Mouse (Mus musculus) lung, postnatal 0 days (tissue): ENCODE data around the gene Rbm45. TPM values are rescaled to one million over a fixed set of nuclear protein-coding genes. Genes with fewer than 3 reads are reported as not detected.

Source experiments
- ATAC-seq: fragments of 200-750 bp; cut with Nextera tagmentation; 2 replicates; pipeline ENCODE4 v1.8.0; 2017; ENCODE audit warnings: moderate library complexity
- DNase-seq: peaks from one replicate; pipeline ENCODE4 v3.0.0-alpha.2; 2016; ENCODE audit warnings: low spot score
- H3K27ac ChIP-seq: fragments of 300-500 bp; sonication (generic); 2 replicates; pipeline ENCODE4 v1.5.1; 2014; ENCODE audit warnings: antibody characterized with exemption, mild to moderate bottlenecking, low read length, mixed read lengths
- H3K27me3 ChIP-seq: fragments of 300-500 bp; sonication (generic); replicated peaks from 2 replicates; pipeline ENCODE4 v1.6.1; 2014; ENCODE audit warnings: low read length, mixed read lengths; ENCODE audit not compliant: insufficient read depth
- H3K36me3 ChIP-seq: fragments of 300-500 bp; sonication (generic); 2 replicates; pipeline ENCODE4 v1.6.1; 2014; ENCODE audit warnings: low read length, mixed read lengths; ENCODE audit not compliant: insufficient read depth
- H3K4me1 ChIP-seq: fragments of 300-500 bp; sonication (generic); 2 replicates; pipeline ENCODE4 v1.6.1; 2014; ENCODE audit warnings: antibody characterized with exemption, low read depth, low read length, mixed read lengths; ENCODE audit not compliant: insufficient read depth
- H3K4me2 ChIP-seq: fragments of 300-500 bp; sonication (generic); replicated peaks from 2 replicates; pipeline ENCODE4 v1.6.1; 2014; ENCODE audit warnings: low read depth, mild to moderate bottlenecking, low read length, moderate library complexity, mixed read lengths
- H3K4me3 ChIP-seq: fragments of 300-500 bp; sonication (generic); 2 replicates; pipeline ENCODE4 v1.5.1; 2014; ENCODE audit warnings: low read depth, low read length
- H3K9ac ChIP-seq: fragments of 300-500 bp; sonication (generic); replicated peaks from 2 replicates; pipeline ENCODE4 v1.6.1; 2014; ENCODE audit warnings: low read depth, mild to moderate bottlenecking
- H3K9me3 ChIP-seq: fragments of 300-500 bp; sonication (generic); 2 replicates; pipeline ENCODE4 v1.6.1; 2016; ENCODE audit warnings: low read length, mixed read lengths
- CTCF ChIP-seq: IDR thresholded peaks from 2 replicates; pipeline ENCODE4 v1.5.1; 2016; ENCODE audit warnings: antibody characterized with exemption, mild to moderate bottlenecking
- EP300 ChIP-seq: IDR thresholded peaks from 2 replicates; pipeline ENCODE4 v1.6.1; 2016; ENCODE audit warnings: antibody characterized with exemption, mild to moderate bottlenecking, control low read depth
- WGBS: fragments of 180-500 bp; shearing (Covaris S2); extraction: QIAGEN DNeasy Blood & Tissue Kit; methylation state at CpG from one replicate; pipeline ENCODE4 v1.1.7; 2014; 5-methylcytosine and 5-hydroxymethylcytosine counted together
- polyA plus RNA-seq: library from polyadenylated mRNA; unstranded; fragments of >200 nt; fragmentation: Nextera tagmentation; extraction: Ambion mirVana; gene quantifications from 2 replicates; pipeline ENCODE4 v1.2.1, GENCODE M21; 2015

Rbm45 gene
- polyA plus RNA-seq: 12.7 and 16.0 TPM in 2 replicates

GRCm38 (mm10) chr2:76369821-76370655, at the start of gene Rbm45:
TSS of gene Rbm45 (plus strand) at chr2:76369984.
- DNase-seq (peak; percentile 93), ATAC-seq (peak; percentile 93)
- WGBS: under 1% methylated on average over 61 of the region's 61 CpGs
- H3K4me3 ChIP-seq: peak within 1 kb of the TSS; percentile 86
- TF ChIP-seq CTCF (peak; percentile 86), EP300 (0 out of 2 replicates have a peak, but pooled peaks have one; percentile 30)
- peak within 1 kb of the TSS; percentile 28 for H3K27ac ChIP-seq
- no peaks in the 10 kb centered on the region for H3K9me3 ChIP-seq
- no peaks in the 10 kb centered on the region for H3K27me3 ChIP-seq
- H3K9ac ChIP-seq: peak within 1 kb of the TSS; percentile 55
- H3K4me2 ChIP-seq: peak within 1 kb of the TSS; percentile 93
- peaks cover 6% of the 10 kb centered on the region for H3K36me3 ChIP-seq
- H3K4me1 ChIP-seq: peaks cover 4% of the 10 kb centered on the region

- TF ChIP-seq CTCF (no peak), EP300 (no peak)
- WGBS: 88% methylated on average over 6 of the region's 6 CpGs
- ATAC-seq: no peak
Observed at GRCm38 (mm10) chr2:76320336-76320735, 49.4 kb upstream of the Rbm45 start.

GRCm38 (mm10) chr2:76323185-76323875, 46.5 kb upstream of the Rbm45 start:
- Histone ChIP-seq H3K27me3 (no peaks in the 10 kb centered on the region), H3K4me3 (no peak overlapping the region), H3K9me3 (no peaks in the 10 kb centered on the region), H3K4me1 (no peaks in the 10 kb centered on the region), H3K27ac (no peak overlapping the region), H3K9ac (no peak overlapping the region), H3K36me3 (no peaks in the 10 kb centered on the region), H3K4me2 (no peak overlapping the region)
- 79% methylated on average over 21 of the region's 21 CpGs for WGBS
- DNase-seq (no peak), ATAC-seq (no peak)
- TF ChIP-seq CTCF (no peak), EP300 (no peak)

More at GRCm38 (mm10) chr2:76320336-76320735, 49.4 kb upstream of the Rbm45 start:
- no peak overlapping the region for H3K27ac ChIP-seq
- no peaks in the 10 kb centered on the region for H3K4me1 ChIP-seq
- H3K4me2 ChIP-seq: no peak overlapping the region
- no peak overlapping the region for H3K4me3 ChIP-seq
- no peaks in the 10 kb centered on the region for H3K36me3 ChIP-seq
- DNase-seq: no peak
- H3K27me3 ChIP-seq: no peaks in the 10 kb centered on the region
- no peaks in the 10 kb centered on the region for H3K9me3 ChIP-seq
- no peak overlapping the region for H3K9ac ChIP-seq

GRCm38 (mm10) chr2:76324463-76324862, 45.3 kb upstream of the Rbm45 start:
- H3K9me3 ChIP-seq: no peaks in the 10 kb centered on the region
- 78% methylated on average over 5 of the region's 5 CpGs for WGBS

GRCm38 (mm10) chr2:76326161-76326560, 43.6 kb upstream of the Rbm45 start:
- Histone ChIP-seq H3K27me3 (no peaks in the 10 kb centered on the region), H3K4me2 (no peak overlapping the region), H3K9ac (no peak overlapping the region), H3K4me3 (no peak overlapping the region), H3K27ac (no peak overlapping the region), H3K4me1 (no peaks in the 10 kb centered on the region), H3K9me3 (no peaks in the 10 kb centered on the region), H3K36me3 (no peaks in the 10 kb centered on the region)
- no peak for DNase-seq
- TF ChIP-seq CTCF: no peak
- TF ChIP-seq EP300: no peak
- 77% methylated on average over 3 of the region's 3 CpGs for WGBS
- no peak for ATAC-seq

More at GRCm38 (mm10) chr2:76324463-76324862, 45.3 kb upstream of the Rbm45 start:
- TF ChIP-seq CTCF (no peak), EP300 (no peak)
- no peaks in the 10 kb centered on the region for H3K27me3 ChIP-seq
- no peaks in the 10 kb centered on the region for H3K4me1 ChIP-seq
- no peaks in the 10 kb centered on the region for H3K36me3 ChIP-seq
- H3K27ac ChIP-seq: no peak overlapping the region
- no peak for ATAC-seq
- DNase-seq: no peak
- H3K9ac ChIP-seq: no peak overlapping the region
- H3K4me2 ChIP-seq: no peak overlapping the region
- H3K4me3 ChIP-seq: no peak overlapping the region

- Histone ChIP-seq H3K4me3 (no peak overlapping the region), H3K9me3 (no peaks in the 10 kb centered on the region), H3K27ac (no peak overlapping the region), H3K4me2 (no peak overlapping the region), H3K36me3 (no peaks in the 10 kb centered on the region), H3K4me1 (no peaks in the 10 kb centered on the region), H3K27me3 (no peaks in the 10 kb centered on the region), H3K9ac (no peak overlapping the region)
- ATAC-seq (no peak), DNase-seq (no peak)
- WGBS: 80% methylated on average over 5 of the region's 5 CpGs
- no peak for TF ChIP-seq CTCF
- no peak for TF ChIP-seq EP300
Observed at GRCm38 (mm10) chr2:76330081-76330480, 39.7 kb upstream of the Rbm45 start.
